In genomic region chr8:86350128-86350527, GRCm38 (mm10) we compare ENCODE assay signal across 12 mouse cellular contexts.
"Had no signal": no experiment of that assay in that cellular context is flagged by ENCODE, and none has a peak within 500 bp of the region (broad histone marks: within the 10 kb centered on the region; RNA-seq: fewer than 3 reads in every experiment).

No protein-coding gene starts in this region.

- H3K4me3 ChIP-seq: left cerebral cortex, adult 2 months; limb, embryonic 12.5 days; liver, embryonic 13.5 days; lung, embryonic 15.5 days; midbrain, embryonic 12.5 days; stomach, embryonic 15.5 days had no signal

- ATAC-seq: liver, postnatal 0 days; midbrain, embryonic 16.5 days had no signal

- H3K36me3 ChIP-seq: limb, embryonic 12.5 days; liver, embryonic 13.5 days; lung, embryonic 15.5 days; midbrain, embryonic 12.5 days; stomach, embryonic 15.5 days had no signal

- H3K4me2 ChIP-seq: limb, embryonic 12.5 days; liver, embryonic 13.5 days; lung, embryonic 15.5 days; midbrain, embryonic 12.5 days; stomach, embryonic 15.5 days had no signal

- H3K9me3 ChIP-seq: liver, embryonic 13.5 days; lung, embryonic 15.5 days; midbrain, embryonic 12.5 days; stomach, embryonic 15.5 days had no signal

- DNase-seq: kidney, adult 2 months; kidney, postnatal 25 days; liver; liver, embryonic 13.5 days; liver, postnatal 0 days; thymus, adult 2 months had no signal

- H3K27me3 ChIP-seq: limb, embryonic 12.5 days; liver, embryonic 13.5 days; lung, embryonic 15.5 days; midbrain, embryonic 12.5 days; stomach, embryonic 15.5 days had no signal

- H3K4me1 ChIP-seq: limb, embryonic 12.5 days; liver, embryonic 13.5 days; lung, embryonic 15.5 days; midbrain, embryonic 12.5 days; stomach, embryonic 15.5 days had no signal

- H3K9ac ChIP-seq: limb, embryonic 12.5 days; liver, embryonic 13.5 days; liver, postnatal 0 days; lung, embryonic 15.5 days; midbrain, embryonic 12.5 days; stomach, embryonic 15.5 days had no signal

- H3K27ac ChIP-seq: left cerebral cortex, adult 2 months; limb, embryonic 12.5 days; liver, embryonic 13.5 days; lung, embryonic 15.5 days; midbrain, embryonic 12.5 days; stomach, embryonic 15.5 days had no signal
